8 mouse cellular contexts compared by ENCODE assay signal in the genomic region with DNA sequence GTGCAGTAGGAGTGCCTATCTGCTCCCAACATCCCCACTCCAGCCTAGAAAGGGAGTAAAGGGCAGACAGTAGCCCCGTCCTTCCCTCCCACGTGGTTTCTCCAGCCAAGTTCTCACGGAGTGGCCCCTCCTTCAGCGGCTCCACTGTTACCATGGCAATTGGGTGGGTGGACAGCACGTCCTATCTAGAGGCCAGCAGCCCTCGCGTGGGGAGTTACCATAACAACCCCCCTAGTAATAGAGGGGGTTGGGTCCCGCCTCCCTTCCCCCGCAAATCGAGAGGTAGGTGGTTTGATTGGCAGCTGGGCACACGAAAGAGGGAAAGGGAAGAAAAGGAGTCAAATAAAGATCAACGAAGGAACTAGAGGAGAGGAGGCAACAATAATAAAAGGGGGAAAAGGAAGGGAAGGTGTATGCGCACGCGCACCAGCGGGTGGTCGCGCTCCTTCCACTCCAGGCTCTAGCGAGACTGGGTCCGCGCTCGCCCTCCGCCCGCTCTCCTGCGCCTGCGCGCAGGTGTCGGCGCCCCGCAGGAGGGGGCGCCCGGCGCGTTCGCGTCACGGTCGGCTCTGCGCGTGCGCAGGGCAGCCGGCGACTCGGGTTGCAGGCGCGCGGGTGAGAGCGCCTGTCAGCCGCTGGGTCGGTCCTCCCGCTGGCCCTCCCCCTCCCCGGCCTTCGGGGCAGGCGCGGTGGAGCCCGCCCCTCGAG. TPM values are rescaled to one million over a fixed set of nuclear protein-coding genes. Genes with fewer than 3 reads are reported as not detected.
A peak's percentile ranks its signal among the peaks of the same experiment; 100 is the strongest.
DNase-seq lines count a peak whose midpoint lies in the region; ATAC-seq and TF ChIP-seq lines count a peak whose summit lies in the region.

A gene (plus strand): TSS at position 595 of the 708 bp plus-strand sequence.

- no peaks in the 10 kb centered on the region for H3K36me3 ChIP-seq in hindbrain, embryonic 12.5 days
- H3K36me3 ChIP-seq in lung, postnatal 0 days (ENCODE audit: insufficient read depth, low read length), result 0 out of 2 replicates have a peak, but pooled peaks cover 2% of the 10 kb centered on the region

- POLR2A ChIA-PET in Patski (lab: Charles Lee), result no interaction called here

- DNase-seq in Patski (ENCODE audit: low read depth, low spot score), result peak; percentile 47
- DNase-seq in cerebellum, postnatal 14 days, result peak; percentile 91 to 95
- DNase-seq in frontal cortex, postnatal 14 days (ENCODE audit: low spot score in 2 of 2), result peak; percentile 79 to 86
- DNase-seq in layer of hippocampus, postnatal 10 days (ENCODE audit: low spot score in 2 of 2), result peak; percentile 87 to 92
- peak; percentile 93 for DNase-seq in lung, postnatal 0 days (ENCODE audit: low spot score)
- DNase-seq in ovary, postnatal 14 days (ENCODE audit: low spot score), result peak; percentile 82
- peak; percentile 84 to 92 for DNase-seq in thymus, postnatal 10 days (ENCODE audit: low spot score in 2 of 2)

- H3K4me3 ChIP-seq in hindbrain, embryonic 12.5 days, result peak within 1 kb of the TSS; percentile 84
- H3K4me3 ChIP-seq in lung, postnatal 0 days (ENCODE audit: low read depth, low read length), result peak within 1 kb of the TSS; percentile 85

- no peaks in the 10 kb centered on the region for H3K27me3 ChIP-seq in Patski
- no peaks in the 10 kb centered on the region for H3K27me3 ChIP-seq in hindbrain, embryonic 12.5 days
- H3K27me3 ChIP-seq in lung, postnatal 0 days (replicated peaks; ENCODE audit: insufficient read depth, low read length), result no peaks in the 10 kb centered on the region

- no peak for TF ChIP-seq EP300 in lung, postnatal 0 days (IDR thresholded peaks at IDR 0.05)

- peaks cover 39% of the 10 kb centered on the region for H3K4me1 ChIP-seq in hindbrain, embryonic 12.5 days
- peaks cover 7% of the 10 kb centered on the region; the same call in 1 of the 2 replicates for H3K4me1 ChIP-seq in lung, postnatal 0 days (ENCODE audit: insufficient read depth, low read depth, low read length)

- CTCF ChIA-PET in Patski (lab: Charles Lee), result interaction anchor here (1.0 to 2.9 kb wide), 4 partner anchors 22 to 51 kb away, joined by 3 to 6 read pairs (median 4); a partner anchor contains a TSS

- peak; percentile 73 for ATAC-seq in Patski
- peak; percentile 95 for ATAC-seq in hindbrain, embryonic 12.5 days (ENCODE audit: low FRiP score)
- ATAC-seq in lung, postnatal 0 days, result peak; percentile 89

- peak within 1 kb of the TSS; percentile 91 for H3K9ac ChIP-seq in hindbrain, embryonic 12.5 days
- H3K9ac ChIP-seq in lung, postnatal 0 days (replicated peaks; ENCODE audit: low read depth), result peak within 1 kb of the TSS; percentile 58

- in situ Hi-C loops in Patski (cut with MboI; ENCODE audit: low pct_unique_long_range_greater_than_20kb), result no loop called here

- TF ChIP-seq CTCF in Patski (IDR thresholded peaks at IDR 0.05), result no peak
- TF ChIP-seq CTCF in lung, postnatal 0 days (IDR thresholded peaks at IDR 0.05), result peak; percentile 29; the same call in 1 of the 2 replicates

- H3K9me3 ChIP-seq in hindbrain, embryonic 12.5 days (replicated peaks), result no peaks in the 10 kb centered on the region
- no peaks in the 10 kb centered on the region for H3K9me3 ChIP-seq in lung, postnatal 0 days (ENCODE audit: low read length)

- WGBS in hindbrain, embryonic 12.5 days, result under 1% methylated on average over 55 of the region's 57 CpGs
- WGBS in lung, postnatal 0 days, result under 1% methylated on average over 43 of the region's 57 CpGs

- peak within 1 kb of the TSS; percentile 95 for H3K4me2 ChIP-seq in hindbrain, embryonic 12.5 days (replicated peaks)
- H3K4me2 ChIP-seq in lung, postnatal 0 days (replicated peaks; ENCODE audit: low read depth, low read length), result peak within 1 kb of the TSS; percentile 95

- H3K27ac ChIP-seq in hindbrain, embryonic 12.5 days, result peak within 1 kb of the TSS; percentile 87
- H3K27ac ChIP-seq in lung, postnatal 0 days (ENCODE audit: low read length), result peak within 1 kb of the TSS; percentile 88

RNA-seq across cellular contexts. Expression of the gene that starts here (rescaled TPM):
- polyA plus RNA-seq in Patski (2021), result 63.2 TPM
- polyA plus RNA-seq in hindbrain, embryonic 12.5 days (2016; fragmentation: Nextera tagmentation; extraction: Ambion mirVana), result 17.3 and 19.1 TPM in 2 replicates
- total RNA-seq in layer of hippocampus, postnatal 10 days (2021), result 100 to 1,000 TPM; 208 to 249 TPM
- polyA plus RNA-seq in lung, postnatal 0 days (2015; fragmentation: Nextera tagmentation; extraction: Ambion mirVana), result 7.4 and 7.6 TPM in 2 replicates

Comparison
In these comparisons a context has a peak if more than half of its experiments do, and no peak if none do; other contexts are left out.
1. Peak in every context shown above with its lines: DNase-seq, ATAC-seq, H3K4me3 ChIP-seq and H3K27ac ChIP-seq.